Mouse (Mus musculus) E14TG2a.4 (cell line): ENCODE measurements around the gene Slc16a7.

Experiments
- H3K27me3 ChIP-seq: 2 replicates; pipeline ENCODE4 v1.6.1; 2014; ENCODE audit warnings: low read length, control low read depth; ENCODE audit not compliant: insufficient read depth
- H3K36me3 ChIP-seq: 2 replicates; pipeline ENCODE4 v1.6.1; 2014; ENCODE audit warnings: low read length, control low read depth; ENCODE audit not compliant: insufficient read depth
- H3K4me1 ChIP-seq: replicated peaks from 2 replicates; pipeline ENCODE4 v1.6.1; 2014; ENCODE audit warnings: low read depth, low read length, control low read depth
- H3K4me3 ChIP-seq: replicated peaks from 2 replicates; pipeline ENCODE4 v1.5.1; 2014; ENCODE audit warnings: mild to moderate bottlenecking, low read length
- H3K9me3 ChIP-seq: 2 replicates; pipeline ENCODE4 v1.6.1; 2014; ENCODE audit warnings: low read length, control low read depth
- CTCF ChIP-seq: conservative IDR thresholded peaks from 2 replicates; pipeline ENCODE4 v1.5.1; 2014; ENCODE audit warnings: low read length
- NANOG ChIP-seq: IDR thresholded peaks from 2 replicates; pipeline ENCODE4 v1.6.1; 2014; ENCODE audit warnings: borderline replicate concordance, low read length, mixed read lengths
- POU5F1 ChIP-seq: IDR thresholded peaks from 2 replicates; pipeline ENCODE4 v1.6.1; 2014; ENCODE audit warnings: low read length, borderline replicate concordance

Slc16a7 gene

GRCm38 (mm10) chr10:125298036-125298435 lies 91.2 kb downstream of the Slc16a7 start:
- Histone ChIP-seq H3K36me3 (no peaks in the 10 kb centered on the region), H3K4me3 (no peak overlapping the region), H3K27me3 (no peaks in the 10 kb centered on the region), H3K4me1 (no peaks in the 10 kb centered on the region), H3K9me3 (no peaks in the 10 kb centered on the region)
- TF ChIP-seq NANOG: no peak
- no peak for TF ChIP-seq POU5F1
- no peak for TF ChIP-seq CTCF

- TF ChIP-seq POU5F1 (no peak), NANOG (no peak), CTCF (no peak)
- no peaks in the 10 kb centered on the region for H3K36me3 ChIP-seq
- no peaks in the 10 kb centered on the region for H3K27me3 ChIP-seq
- no peaks in the 10 kb centered on the region for H3K4me1 ChIP-seq
- no peaks in the 10 kb centered on the region for H3K9me3 ChIP-seq
- H3K4me3 ChIP-seq: no peak overlapping the region
Measured at GRCm38 (mm10) chr10:125290320-125290719, 98.9 kb downstream of the Slc16a7 start.

- Histone ChIP-seq H3K4me1 (no peaks in the 10 kb centered on the region), H3K27me3 (no peaks in the 10 kb centered on the region), H3K4me3 (no peak overlapping the region), H3K36me3 (no peaks in the 10 kb centered on the region), H3K9me3 (no peaks in the 10 kb centered on the region)
- TF ChIP-seq CTCF (no peak), NANOG (no peak), POU5F1 (no peak)
Measured at GRCm38 (mm10) chr10:125288560-125288959, 100.7 kb downstream of the Slc16a7 start.

GRCm38 (mm10) chr10:125285386-125285785 lies 103.9 kb downstream of the Slc16a7 start:
- no peaks in the 10 kb centered on the region for H3K36me3 ChIP-seq
- TF ChIP-seq NANOG (no peak), CTCF (no peak), POU5F1 (no peak)
- no peaks in the 10 kb centered on the region for H3K27me3 ChIP-seq
- H3K4me3 ChIP-seq: no peak overlapping the region
- no peaks in the 10 kb centered on the region for H3K4me1 ChIP-seq
- H3K9me3 ChIP-seq: peaks cover 3% of the 10 kb centered on the region; the same call in 1 of the 2 replicates

GRCm38 (mm10) chr10:125275149-125275848 lies 114.0 kb downstream of the Slc16a7 start:
- Histone ChIP-seq H3K4me3 (no peak overlapping the region), H3K4me1 (no peaks in the 10 kb centered on the region), H3K27me3 (no peaks in the 10 kb centered on the region), H3K9me3 (peaks cover 7% of the 10 kb centered on the region; the same call in 1 of the 2 replicates), H3K36me3 (no peaks in the 10 kb centered on the region)
- TF ChIP-seq POU5F1: no peak
- TF ChIP-seq NANOG: no peak
- TF ChIP-seq CTCF: no peak

GRCm38 (mm10) chr10:125274519-125275148 lies 114.6 kb downstream of the Slc16a7 start:
- TF ChIP-seq NANOG (no peak), CTCF (no peak), POU5F1 (no peak)
- Histone ChIP-seq H3K4me1 (no peaks in the 10 kb centered on the region), H3K4me3 (no peak overlapping the region), H3K27me3 (no peaks in the 10 kb centered on the region), H3K9me3 (peaks cover 5% of the 10 kb centered on the region; the same call in 1 of the 2 replicates), H3K36me3 (no peaks in the 10 kb centered on the region)

- Histone ChIP-seq H3K27me3 (no peaks in the 10 kb centered on the region), H3K36me3 (no peaks in the 10 kb centered on the region), H3K4me3 (no peak overlapping the region), H3K4me1 (no peaks in the 10 kb centered on the region), H3K9me3 (no peaks in the 10 kb centered on the region)
- TF ChIP-seq NANOG: no peak
- TF ChIP-seq POU5F1: no peak
- TF ChIP-seq CTCF: no peak
Measured at GRCm38 (mm10) chr10:125273759-125274158, 115.5 kb downstream of the Slc16a7 start.

GRCm38 (mm10) chr10:125271448-125271847 lies 117.8 kb downstream of the Slc16a7 start:
- no peak overlapping the region for H3K4me3 ChIP-seq
- H3K27me3 ChIP-seq: no peaks in the 10 kb centered on the region
- no peaks in the 10 kb centered on the region for H3K9me3 ChIP-seq
- no peaks in the 10 kb centered on the region for H3K36me3 ChIP-seq
- TF ChIP-seq NANOG: no peak
- no peak for TF ChIP-seq POU5F1
- no peak for TF ChIP-seq CTCF
- no peaks in the 10 kb centered on the region for H3K4me1 ChIP-seq

GRCm38 (mm10) chr10:125270266-125270665 lies 119.0 kb downstream of the Slc16a7 start:
- no peaks in the 10 kb centered on the region for H3K9me3 ChIP-seq
- no peak overlapping the region for H3K4me3 ChIP-seq
- no peak for TF ChIP-seq POU5F1
- TF ChIP-seq CTCF: no peak
- TF ChIP-seq NANOG: no peak
- H3K4me1 ChIP-seq: no peaks in the 10 kb centered on the region
- H3K36me3 ChIP-seq: no peaks in the 10 kb centered on the region
- H3K27me3 ChIP-seq: no peaks in the 10 kb centered on the region
